Mouse (Mus musculus) naive thymus-derived CD4-positive, alpha-beta T cell, adult 2 months (primary cell): ENCODE data around the gene Wnt5b.

Experiments used
- DNase-seq: peaks from one replicate; pipeline ENCODE4 v3.0.0-alpha.2; 2011; ENCODE audit warnings: low read depth

Wnt5b gene

DNA sequence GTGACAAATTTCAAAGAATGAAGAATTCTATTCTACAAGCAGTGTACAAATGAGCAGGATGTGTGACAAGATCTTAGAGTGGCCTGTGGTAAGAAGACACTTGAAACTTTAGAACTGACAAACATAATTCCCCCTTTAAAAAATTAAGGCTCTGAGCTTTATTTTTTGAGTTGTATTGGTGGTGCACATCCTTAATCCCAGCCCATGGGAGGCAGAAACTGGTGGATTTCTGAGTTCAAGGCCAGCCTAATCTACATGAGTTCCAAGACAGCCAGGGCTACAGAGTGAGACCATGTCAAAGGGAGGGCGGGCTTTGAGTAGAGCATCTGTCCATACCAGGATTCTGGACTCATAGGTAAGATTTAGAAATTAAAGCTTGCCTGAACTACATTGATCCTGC is 157.3 kb downstream of the Wnt5b start:
- peak; percentile 48 for DNase-seq

DNA sequence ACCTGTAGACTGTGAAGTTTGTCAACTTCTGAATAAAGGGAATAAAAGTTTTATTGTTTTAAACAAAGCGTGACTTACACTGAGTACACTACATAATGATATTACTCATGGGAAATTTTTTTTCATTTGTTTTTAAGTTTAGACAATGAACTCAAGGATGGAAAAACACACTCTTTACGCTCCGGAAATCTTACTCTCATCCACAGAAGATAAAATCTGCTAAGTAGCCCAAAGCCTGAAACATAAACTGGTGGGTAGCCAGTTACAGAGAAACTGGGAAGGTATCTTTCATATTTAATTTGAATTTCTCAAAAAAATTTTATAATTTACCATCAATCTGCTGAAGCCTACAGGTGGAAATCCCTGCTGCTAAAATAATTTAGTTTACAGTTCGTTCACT is 157.7 kb downstream of the Wnt5b start:
- no peak for DNase-seq

DNA sequence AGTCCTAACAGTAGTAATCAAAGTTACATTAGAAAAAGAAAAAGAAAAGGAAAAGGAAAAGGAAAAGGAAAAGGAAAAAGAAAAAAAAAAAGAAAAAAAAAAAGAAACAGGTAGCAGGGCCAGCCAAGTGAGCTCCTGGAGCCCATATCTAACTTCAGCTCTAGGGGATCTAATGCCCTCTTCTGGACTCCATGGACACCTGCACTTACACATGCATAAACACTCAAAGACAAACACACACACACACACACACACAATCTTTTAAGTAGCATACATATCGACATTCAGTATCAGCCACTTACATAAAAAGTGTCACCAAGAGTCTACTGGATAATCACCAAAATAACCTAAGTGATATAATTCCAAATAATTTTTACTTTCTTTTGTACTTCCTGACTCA is 158.5 kb downstream of the Wnt5b start:
- no peak for DNase-seq
